Mouse (Mus musculus) heart, adult 9 months (tissue): ENCODE measurements around the gene Ppm1a.
A peak's percentile ranks its signal among the peaks of the same experiment; 100 is the strongest.

Source experiments
- DNase-seq, 2 experiments: peaks; one replicate each; pipeline ENCODE4 v3.0.0; 2022; ENCODE audit warnings: low spot score in 2 of 2

Gene Ppm1a

GRCm38 (mm10) chr12:72825656-72826055 is 68.4 kb downstream of the Ppm1a start:
- DNase-seq = no peak

GRCm38 (mm10) chr12:72828846-72829556 is 71.7 kb downstream of the Ppm1a start:
- DNase-seq = no peak

DNA sequence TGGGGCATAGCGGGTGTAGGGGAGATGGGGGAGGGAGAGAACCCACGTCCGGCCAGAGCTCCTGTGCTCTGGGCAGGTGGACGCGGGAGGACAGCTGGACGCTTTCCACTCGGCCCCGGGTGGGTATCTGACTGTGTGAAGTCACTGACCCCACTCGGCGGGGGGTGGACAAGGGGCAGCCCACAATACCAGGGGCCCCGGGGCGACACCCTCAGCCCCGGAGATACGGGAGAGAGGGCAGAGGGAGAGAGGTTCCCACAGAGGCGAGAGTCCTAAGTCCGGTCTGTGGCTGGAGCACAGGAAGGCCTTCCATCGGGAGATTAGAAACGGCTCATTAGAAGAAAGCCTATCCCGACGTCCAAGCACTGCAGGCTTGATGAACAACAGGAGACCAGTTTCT is 72.5 kb downstream of the Ppm1a start:
- no peak for DNase-seq

DNA sequence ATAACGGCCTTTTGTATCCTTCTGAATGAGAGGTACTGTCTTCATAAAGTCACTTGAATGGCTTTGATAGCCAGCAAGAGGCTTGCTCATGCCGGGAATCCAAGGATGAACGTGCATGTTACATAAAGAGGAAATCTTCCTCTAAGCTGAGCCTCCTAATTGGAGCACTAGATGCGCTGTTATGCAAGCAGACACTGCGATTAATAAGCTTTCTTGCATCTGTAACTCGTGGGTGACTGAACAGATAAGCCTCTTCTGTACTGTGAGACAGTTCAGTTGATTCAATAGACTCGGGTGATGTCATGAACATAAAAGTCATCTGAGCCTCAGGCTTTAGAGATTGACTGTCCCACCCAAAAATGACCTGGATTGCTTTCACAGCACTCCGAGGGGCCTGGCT is 73.1 kb downstream of the Ppm1a start:
- no peak for DNase-seq

GRCm38 (mm10) chr12:72831711-72832432 is 74.6 kb downstream of the Ppm1a start:
- no peak for DNase-seq

- no peak for DNase-seq
Observed at GRCm38 (mm10) chr12:72834773-72835517, 77.7 kb downstream of the Ppm1a start.

DNA sequence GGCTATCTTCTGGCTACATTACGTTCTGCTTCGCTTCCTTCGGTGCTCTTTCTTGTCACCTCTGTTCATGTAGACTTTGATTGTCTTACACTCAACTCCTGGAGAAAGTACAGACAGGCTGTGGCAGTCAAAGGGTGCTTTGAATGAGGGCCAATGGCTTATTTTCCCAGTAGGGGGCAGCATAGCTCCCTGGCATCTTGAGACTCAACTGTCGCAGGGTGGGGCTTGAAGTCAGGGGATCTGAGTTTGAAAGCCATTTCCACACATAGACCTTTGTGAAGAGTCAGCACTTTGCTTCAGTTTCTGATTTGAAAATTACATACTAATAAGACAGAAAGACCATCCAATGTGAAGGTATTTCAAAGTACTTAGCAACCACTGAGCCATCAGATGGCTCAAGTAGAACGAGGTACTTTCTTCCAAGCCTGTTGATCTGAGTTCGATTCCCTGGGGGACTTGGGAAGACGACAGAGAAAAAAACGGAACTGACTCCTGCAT is 78.3 kb downstream of the Ppm1a start:
- no peak for DNase-seq

- no peak for DNase-seq
Observed at GRCm38 (mm10) chr12:72837302-72837701, 80.0 kb downstream of the Ppm1a start.

GRCm38 (mm10) chr12:72841500-72841899 is 84.2 kb downstream of the Ppm1a start:
- DNase-seq = no peak

- DNase-seq = no peak
Observed at GRCm38 (mm10) chr12:72843135-72843534, 85.9 kb downstream of the Ppm1a start.

DNA sequence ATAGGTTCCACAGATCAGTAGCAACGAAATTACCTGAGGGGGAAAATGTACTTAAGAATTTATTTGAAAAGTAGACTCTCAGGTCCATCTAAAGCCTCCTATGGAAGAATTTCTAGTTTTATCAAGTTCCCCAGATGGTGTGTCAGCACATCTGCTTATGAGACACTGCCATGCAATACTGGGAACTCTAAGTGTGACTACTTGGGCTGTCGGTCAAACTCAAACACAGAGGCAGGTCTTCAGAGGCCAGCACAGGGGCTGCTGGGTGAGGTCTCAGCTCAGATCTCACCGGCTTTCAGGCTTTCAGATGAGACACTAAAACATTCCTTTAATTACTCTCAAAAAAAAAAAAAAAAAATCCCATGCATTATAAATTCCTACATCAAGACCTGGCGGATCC is 86.3 kb downstream of the Ppm1a start:
- no peak for DNase-seq

DNA sequence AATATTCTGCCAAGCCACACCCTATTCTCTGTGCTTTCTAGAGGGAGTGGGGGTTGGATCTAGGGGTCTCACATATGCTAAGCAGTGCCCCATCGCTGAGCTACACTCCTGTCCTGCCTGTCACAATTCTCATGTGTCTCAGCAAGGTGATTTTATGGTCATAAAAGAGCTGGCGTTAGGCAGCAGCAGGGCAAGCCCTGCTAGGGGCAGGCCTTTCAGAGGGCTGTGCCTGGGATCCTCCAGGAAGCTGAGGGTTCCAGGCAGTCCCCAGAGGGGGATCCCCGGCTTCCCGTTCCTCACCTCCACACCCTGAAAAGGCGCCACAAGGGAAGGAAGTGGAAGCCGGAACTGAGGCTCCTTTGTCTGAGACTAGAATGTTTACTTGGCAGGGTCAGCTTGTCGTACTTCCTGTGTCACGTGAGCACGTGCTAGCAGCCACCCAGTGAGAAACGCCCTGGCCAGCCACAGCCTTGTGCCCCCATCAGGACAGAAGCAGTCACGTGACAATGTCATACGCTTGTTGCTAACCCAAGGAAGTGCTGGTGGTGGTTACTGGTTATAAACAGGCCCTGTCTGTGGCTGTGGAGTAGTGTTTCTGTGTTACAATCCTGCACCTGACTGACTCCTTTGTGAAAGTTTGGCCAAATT is 86.8 kb downstream of the Ppm1a start:
- peak; percentile 85 to 94 for DNase-seq

- DNase-seq = no peak
Observed at GRCm38 (mm10) chr12:72845946-72846345, 88.7 kb downstream of the Ppm1a start.

GRCm38 (mm10) chr12:72847725-72848124 is 90.5 kb downstream of the Ppm1a start:
- DNase-seq = peak in 1 of 2 experiments; percentile 28
